Mouse (Mus musculus) forebrain, embryonic 15.5 days (tissue): ENCODE data around the gene Sept9. TPM values are rescaled to one million over a fixed set of nuclear protein-coding genes. Genes with fewer than 3 reads are reported as not detected.

Experiments
- ATAC-seq: fragments of 200-750 bp; cut with Nextera tagmentation; replicated peaks from 2 replicates; pipeline ENCODE4 v1.8.0; 2017; ENCODE audit warnings: mild to moderate bottlenecking, moderate TSS enrichment, moderate library complexity
- H3K27ac ChIP-seq: fragments of 300-500 bp; sonication (generic); replicated peaks from 2 replicates; pipeline ENCODE4 v1.5.1; 2015; ENCODE audit warnings: mild to moderate bottlenecking, inconsistent platforms
- H3K27me3 ChIP-seq: fragments of 300-500 bp; sonication (generic); 2 replicates; pipeline ENCODE4 v1.6.1; 2015; ENCODE audit warnings: inconsistent platforms
- H3K36me3 ChIP-seq: fragments of 300-500 bp; sonication (generic); 2 replicates; pipeline ENCODE4 v1.6.1; 2015; ENCODE audit warnings: mild to moderate bottlenecking, inconsistent platforms
- H3K4me1 ChIP-seq: fragments of 300-500 bp; sonication (generic); 2 replicates; pipeline ENCODE4 v1.6.1; 2015; ENCODE audit warnings: inconsistent platforms
- H3K4me2 ChIP-seq: fragments of 300-500 bp; sonication (generic); replicated peaks from 2 replicates; pipeline ENCODE4 v1.6.1; 2015; ENCODE audit warnings: mild to moderate bottlenecking, inconsistent platforms
- H3K4me3 ChIP-seq: fragments of 300-500 bp; sonication (generic); 2 replicates; pipeline ENCODE4 v1.5.1; 2015; ENCODE audit warnings: mild to moderate bottlenecking, inconsistent platforms
- H3K9ac ChIP-seq: fragments of 300-500 bp; sonication (generic); replicated peaks from 2 replicates; pipeline ENCODE4 v1.6.1; 2015; ENCODE audit warnings: mild to moderate bottlenecking, inconsistent platforms
- H3K9me3 ChIP-seq: fragments of 300-500 bp; sonication (generic); 2 replicates; pipeline ENCODE4 v1.6.1; 2016; ENCODE audit warnings: inconsistent platforms
- WGBS: fragments of 180-500 bp; shearing (Covaris S2); methylation state at CpG from one replicate; pipeline ENCODE4 v1.1.7; 2015; ENCODE audit warnings: mixed read lengths; 5-methylcytosine and 5-hydroxymethylcytosine counted together
- polyA plus RNA-seq: library from polyadenylated mRNA; unstranded; fragments of >200 nt; fragmentation: Nextera tagmentation; extraction: Ambion mirVana; gene quantifications from 2 replicates; pipeline ENCODE4 v1.2.1, GENCODE M21; 2015

Gene Sept9
- polyA plus RNA-seq, 1 experiment from 2014 or later, result 126 TPM

DNA sequence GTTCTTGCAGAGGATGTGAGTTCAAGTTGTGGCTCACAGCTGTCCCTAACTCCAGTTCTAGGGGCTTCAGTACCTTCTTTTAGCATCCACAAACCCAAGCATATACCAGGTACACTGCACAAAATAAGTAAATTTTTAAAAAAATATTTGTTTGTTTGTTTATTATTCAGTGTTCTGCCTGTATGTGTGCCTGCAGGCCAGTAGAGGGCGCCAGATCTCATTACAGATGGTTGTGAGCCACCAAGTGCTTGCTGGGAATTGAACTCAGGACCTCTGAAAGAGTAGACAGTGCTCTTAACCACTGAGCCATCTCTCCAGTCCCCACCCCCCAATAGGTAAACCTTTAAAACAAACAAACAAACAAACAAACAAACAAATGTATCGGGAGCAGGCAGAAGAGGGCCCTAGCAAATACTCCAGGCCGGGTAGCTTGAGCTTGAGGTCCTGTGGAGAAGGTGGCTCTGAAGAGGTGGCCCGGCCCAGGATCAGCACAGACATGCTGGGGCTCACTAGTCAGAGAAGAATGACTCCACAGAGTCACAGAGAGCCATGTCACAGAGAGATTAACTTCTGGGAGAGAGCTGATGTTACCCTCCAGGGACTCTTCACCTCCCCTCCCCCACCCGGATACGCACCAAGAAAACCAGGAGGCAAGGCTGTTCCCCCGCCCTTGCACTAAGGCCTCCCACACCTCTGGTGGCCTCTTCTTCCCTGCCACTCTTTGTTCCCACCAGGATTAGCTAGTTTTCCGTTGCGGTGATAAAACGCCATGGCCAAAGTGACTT, 202.3 kb downstream of the Sept9 start:
- Histone ChIP-seq H3K4me1 (peaks cover 5% of the 10 kb centered on the region), H3K36me3 (no peaks in the 10 kb centered on the region), H3K9ac (no peak overlapping the region), H3K9me3 (no peaks in the 10 kb centered on the region), H3K27ac (no peak overlapping the region), H3K27me3 (no peaks in the 10 kb centered on the region), H3K4me2 (no peak overlapping the region), H3K4me3 (no peak overlapping the region)
- 92% methylated on average over 10 of the region's 10 CpGs for WGBS
- no peak for ATAC-seq

DNA sequence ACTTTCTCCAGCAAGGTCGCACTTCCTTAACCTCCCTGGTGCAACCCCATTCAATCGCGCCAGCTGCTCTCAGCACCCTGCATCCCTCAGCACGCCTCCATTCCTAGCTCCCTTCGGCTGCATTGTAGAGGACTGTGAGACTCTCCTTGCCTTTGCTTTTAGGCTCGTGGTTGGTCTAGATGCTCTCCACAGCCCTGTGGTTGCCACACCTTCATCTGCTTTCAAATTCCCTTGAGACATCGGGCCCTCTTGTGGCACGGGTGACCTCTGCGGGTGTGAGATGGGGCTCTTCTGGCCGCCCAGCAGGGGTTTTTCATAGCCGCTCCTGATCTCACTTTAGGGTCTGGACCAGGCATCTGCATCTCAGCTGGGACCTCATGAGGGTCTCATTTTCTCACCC, 203.1 kb downstream of the Sept9 start:
- H3K27me3 ChIP-seq, result no peaks in the 10 kb centered on the region
- no peak for ATAC-seq
- peaks cover 12% of the 10 kb centered on the region for H3K4me1 ChIP-seq
- no peaks in the 10 kb centered on the region for H3K36me3 ChIP-seq
- WGBS, result 88% methylated on average over 11 of the region's 11 CpGs
- no peak overlapping the region for H3K9ac ChIP-seq
- H3K9me3 ChIP-seq, result no peaks in the 10 kb centered on the region
- H3K27ac ChIP-seq, result no peak overlapping the region
- no peak overlapping the region for H3K4me2 ChIP-seq
- H3K4me3 ChIP-seq, result no peak overlapping the region

DNA sequence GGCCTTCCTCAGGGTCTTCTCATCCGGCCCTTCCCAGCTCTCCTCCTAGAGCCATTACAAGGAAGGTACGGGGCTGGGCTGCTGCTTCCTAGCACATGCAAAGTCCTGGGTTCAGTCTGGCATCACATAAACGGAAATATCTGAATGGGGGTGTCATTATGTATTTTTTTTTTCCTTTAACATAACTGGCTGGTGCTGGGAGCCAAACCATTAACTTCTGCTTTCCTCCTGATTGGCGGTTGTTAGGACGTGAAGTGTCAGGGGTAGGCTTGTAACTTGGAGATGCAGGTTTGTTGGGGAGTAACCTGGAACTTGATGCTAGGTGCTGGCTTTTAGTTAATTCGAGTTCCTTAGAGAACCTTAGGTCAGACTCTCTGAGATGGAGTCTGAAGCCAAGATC, 203.6 kb downstream of the Sept9 start:
- Histone ChIP-seq H3K4me2 (no peak overlapping the region), H3K36me3 (no peaks in the 10 kb centered on the region), H3K27me3 (no peaks in the 10 kb centered on the region), H3K4me3 (no peak overlapping the region), H3K4me1 (peaks cover 18% of the 10 kb centered on the region), H3K9ac (no peak overlapping the region), H3K27ac (no peak overlapping the region), H3K9me3 (no peaks in the 10 kb centered on the region)
- 87% methylated on average over 6 of the region's 6 CpGs for WGBS
- ATAC-seq, result no peak

DNA sequence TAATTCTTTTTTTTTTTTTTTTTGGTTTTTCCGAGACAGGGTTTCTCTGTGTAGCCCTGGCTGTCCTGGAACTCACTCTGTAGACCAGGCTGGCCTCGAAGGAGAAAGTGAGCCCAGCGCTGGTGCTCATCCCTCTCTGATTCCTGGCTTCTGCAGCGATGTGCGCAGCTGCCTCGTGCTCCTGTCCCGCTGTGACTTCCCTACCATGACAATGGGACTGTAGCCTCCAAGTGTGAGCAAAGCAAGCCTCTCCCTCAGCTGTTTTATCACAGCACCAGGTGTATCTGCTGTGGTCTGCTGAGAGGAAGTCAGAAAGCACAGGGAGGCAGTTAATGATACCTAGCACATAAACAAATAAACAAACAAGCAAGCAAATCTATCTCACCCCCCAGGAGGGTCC, 204.3 kb downstream of the Sept9 start:
- peaks cover 25% of the 10 kb centered on the region for H3K4me1 ChIP-seq
- no peaks in the 10 kb centered on the region for H3K36me3 ChIP-seq
- ATAC-seq, result no peak
- H3K9ac ChIP-seq, result no peak overlapping the region
- H3K9me3 ChIP-seq, result no peaks in the 10 kb centered on the region
- WGBS, result 40% methylated on average over 7 of the region's 7 CpGs
- no peaks in the 10 kb centered on the region for H3K27me3 ChIP-seq
- H3K4me3 ChIP-seq, result no peak overlapping the region
- no peak overlapping the region for H3K27ac ChIP-seq
- no peak overlapping the region for H3K4me2 ChIP-seq

DNA sequence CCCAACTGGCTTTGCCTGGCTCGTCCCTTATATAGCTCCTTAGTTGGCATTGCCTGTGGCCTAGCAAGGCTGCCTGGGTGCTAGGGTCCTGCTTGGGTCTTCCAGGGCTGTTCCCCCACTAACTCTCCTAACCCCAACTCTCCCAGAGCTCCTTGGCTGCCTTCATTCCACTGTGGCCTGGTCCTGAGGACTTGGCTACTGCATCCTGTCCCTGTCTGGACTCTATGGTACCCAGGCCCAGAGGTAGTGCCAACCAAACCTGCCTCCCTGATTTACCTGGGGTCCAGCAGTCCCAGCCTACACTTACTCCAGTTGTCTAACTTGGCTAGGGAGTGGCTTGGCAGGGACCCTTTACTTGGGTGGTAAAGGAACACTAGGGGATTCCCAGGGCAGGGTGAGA, 207.2 kb downstream of the Sept9 start:
- peak overlapping the region; percentile 62 for H3K4me2 ChIP-seq
- H3K9me3 ChIP-seq, result no peaks in the 10 kb centered on the region
- ATAC-seq, result no peak
- no peaks in the 10 kb centered on the region for H3K36me3 ChIP-seq
- H3K4me1 ChIP-seq, result peaks cover 42% of the 10 kb centered on the region
- 76% methylated on average over 1 of the region's 1 CpGs for WGBS
- no peaks in the 10 kb centered on the region for H3K27me3 ChIP-seq
- H3K9ac ChIP-seq, result no peak overlapping the region; the same call in 1 of the 2 replicates
- H3K27ac ChIP-seq, result peak overlapping the region; percentile 99
- H3K4me3 ChIP-seq, result no peak overlapping the region; the same call in 1 of the 2 replicates

DNA sequence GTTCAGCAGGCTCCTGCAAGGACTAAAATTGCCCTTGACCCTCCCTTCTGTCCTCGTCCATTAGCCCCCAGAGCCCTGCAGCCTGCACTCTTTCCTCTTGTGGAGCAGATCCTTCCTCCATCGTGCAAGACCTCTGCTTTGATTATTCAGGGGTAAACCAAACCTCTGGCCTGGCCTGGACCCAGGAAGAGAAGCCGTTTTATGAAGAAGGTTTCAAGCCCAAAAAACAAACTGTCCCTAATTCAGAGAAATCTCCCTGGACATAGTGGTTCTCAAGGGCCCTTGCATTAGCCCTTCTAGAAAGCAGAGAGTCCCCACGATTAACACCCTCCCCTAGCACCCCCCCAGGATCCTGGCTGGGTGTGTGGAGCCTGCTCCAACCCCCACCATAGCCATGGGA, 207.7 kb downstream of the Sept9 start:
- 9% methylated on average over 4 of the region's 4 CpGs for WGBS
- Histone ChIP-seq H3K27ac (peak overlapping the region; percentile 99), H3K4me1 (peaks cover 42% of the 10 kb centered on the region), H3K9me3 (no peaks in the 10 kb centered on the region), H3K27me3 (no peaks in the 10 kb centered on the region), H3K36me3 (no peaks in the 10 kb centered on the region), H3K4me3 (peak overlapping the region; percentile 42), H3K9ac (peak overlapping the region; percentile 57), H3K4me2 (peak overlapping the region; percentile 62)
- no peak for ATAC-seq

DNA sequence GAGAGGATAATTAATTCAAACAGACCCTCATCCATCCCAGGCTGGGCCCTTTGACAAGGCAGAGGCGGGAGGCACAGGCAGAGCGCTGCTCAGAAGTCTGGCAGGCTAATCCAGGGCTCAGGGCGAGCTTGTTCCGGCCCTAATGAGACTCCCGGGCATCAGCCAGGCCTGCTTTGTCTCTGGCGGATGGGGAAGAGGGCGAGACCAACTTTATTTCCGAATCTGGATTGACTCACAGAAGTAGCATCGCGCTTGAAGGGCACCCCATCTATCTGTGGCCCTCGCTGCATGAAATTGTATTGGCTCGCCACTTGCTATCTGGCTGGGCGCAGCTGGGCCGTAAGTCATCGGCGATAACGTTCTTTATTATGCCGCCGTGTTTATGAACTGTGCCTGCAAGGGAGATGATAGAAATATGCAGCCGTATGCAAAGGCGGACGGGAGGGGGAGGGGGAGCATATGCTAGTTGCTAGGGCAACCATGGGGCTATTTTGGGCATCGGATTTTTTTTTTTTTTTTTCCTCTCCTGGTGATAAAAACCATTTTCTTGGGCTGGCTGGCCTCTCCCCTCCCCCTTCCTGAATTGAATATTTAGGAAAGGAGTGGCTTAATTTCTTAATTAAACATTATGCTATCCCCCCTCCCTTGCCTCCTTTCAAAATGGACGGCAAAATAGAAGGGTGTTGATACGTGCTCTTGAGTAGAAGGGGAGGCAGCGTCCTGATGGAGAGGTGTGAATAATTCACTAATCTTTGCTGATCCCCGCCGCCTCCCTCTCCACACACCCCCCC, 208.4 kb downstream of the Sept9 start:
- peak; percentile 77 for ATAC-seq
- Histone ChIP-seq H3K9me3 (no peaks in the 10 kb centered on the region), H3K4me3 (peak overlapping the region; percentile 42), H3K9ac (peak overlapping the region; percentile 57), H3K36me3 (no peaks in the 10 kb centered on the region), H3K27me3 (no peaks in the 10 kb centered on the region), H3K4me1 (peaks cover 42% of the 10 kb centered on the region), H3K4me2 (peak overlapping the region; percentile 62), H3K27ac (peak overlapping the region; percentile 99)
- under 1% methylated on average over 28 of the region's 28 CpGs for WGBS

DNA sequence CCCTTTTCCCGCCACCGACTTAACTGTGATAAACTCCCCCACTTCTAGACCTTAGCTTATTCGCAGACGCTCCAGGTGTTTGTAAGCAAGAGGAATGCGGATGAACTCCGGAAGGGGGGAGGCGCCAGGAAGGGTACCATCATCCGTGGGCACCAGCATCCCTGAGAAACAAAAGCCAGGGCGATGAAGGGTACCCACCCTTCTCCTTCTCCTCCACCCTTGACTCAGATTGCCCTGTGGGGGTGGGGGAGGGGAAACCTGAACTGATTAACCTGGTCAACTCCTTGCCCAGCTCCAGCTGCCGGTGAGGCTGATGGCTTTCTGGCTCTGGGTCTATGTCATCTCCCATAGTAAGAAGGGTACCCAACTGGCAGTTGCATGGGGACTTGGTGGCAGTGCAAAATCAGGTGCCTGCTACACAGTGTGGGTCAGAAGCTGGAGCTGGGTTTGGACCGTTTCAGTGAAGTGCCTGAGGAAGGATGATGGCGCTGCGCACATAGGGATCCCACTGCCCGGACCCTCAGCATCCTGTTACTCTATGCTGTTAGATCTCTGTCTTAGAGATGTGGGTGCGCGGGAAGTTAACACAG, 209.1 kb downstream of the Sept9 start:
- WGBS, result 6% methylated on average over 16 of the region's 16 CpGs
- Histone ChIP-seq H3K4me3 (peak overlapping the region; percentile 42), H3K9me3 (no peaks in the 10 kb centered on the region), H3K27ac (peak overlapping the region; percentile 99), H3K4me2 (peak overlapping the region; percentile 62), H3K36me3 (no peaks in the 10 kb centered on the region), H3K27me3 (no peaks in the 10 kb centered on the region), H3K4me1 (peaks cover 47% of the 10 kb centered on the region), H3K9ac (peak overlapping the region; percentile 22; the same call in 1 of the 2 replicates)
- ATAC-seq, result peak; percentile 44

DNA sequence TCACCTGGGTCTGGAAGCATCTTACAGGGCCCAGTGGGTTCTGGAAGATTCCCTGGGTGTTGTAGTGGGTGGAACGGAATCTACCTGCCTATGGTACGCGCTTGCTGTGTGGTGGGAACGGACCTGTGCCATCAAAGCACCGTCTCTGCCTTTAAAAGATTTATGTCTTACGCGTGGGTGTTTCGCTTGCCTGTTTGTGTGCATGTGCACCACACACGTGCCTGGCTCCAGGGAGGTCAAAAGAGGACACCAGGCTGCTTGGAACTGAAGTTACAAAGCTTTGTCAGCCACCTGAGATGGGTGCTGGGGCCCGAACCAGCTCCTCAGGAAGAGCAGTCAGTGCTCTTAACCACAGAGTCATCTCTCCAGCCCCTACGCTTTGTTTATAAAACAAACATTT, 209.9 kb downstream of the Sept9 start:
- H3K4me2 ChIP-seq, result 0 out of 2 replicates have a peak overlapping the region, but pooled peaks have one; percentile 0
- no peak overlapping the region for H3K9ac ChIP-seq
- no peaks in the 10 kb centered on the region for H3K36me3 ChIP-seq
- H3K9me3 ChIP-seq, result no peaks in the 10 kb centered on the region
- peaks cover 55% of the 10 kb centered on the region for H3K4me1 ChIP-seq
- WGBS, result 63% methylated on average over 11 of the region's 11 CpGs
- no peak overlapping the region for H3K4me3 ChIP-seq
- no peak for ATAC-seq
- H3K27me3 ChIP-seq, result peaks cover 4% of the 10 kb centered on the region; the same call in 1 of the 2 replicates
- H3K27ac ChIP-seq, result peak overlapping the region; percentile 99

DNA sequence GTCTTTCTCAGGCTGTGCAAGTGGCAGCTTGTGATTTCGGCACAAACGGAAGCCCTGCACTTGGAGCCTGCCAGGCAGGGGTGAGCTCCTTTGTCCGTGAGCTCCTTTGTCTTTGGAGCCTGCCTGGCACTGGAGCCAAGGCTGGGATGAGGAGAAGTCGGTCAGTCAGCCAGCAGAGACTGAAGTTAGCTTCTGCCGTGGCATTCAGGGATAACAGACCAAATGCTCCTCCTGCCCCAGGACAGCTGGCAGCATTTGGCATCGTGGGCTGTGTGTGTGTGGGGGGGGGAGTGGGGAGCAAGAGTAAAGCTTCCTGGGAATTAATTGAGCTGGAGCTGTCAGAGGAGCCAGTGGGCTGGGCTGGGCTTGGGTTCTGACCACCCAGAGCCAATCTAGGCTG, 210.6 kb downstream of the Sept9 start:
- Histone ChIP-seq H3K27me3 (peaks cover 5% of the 10 kb centered on the region; the same call in 1 of the 2 replicates), H3K9ac (peak overlapping the region; percentile 23), H3K27ac (peak overlapping the region; percentile 99), H3K4me3 (no peak overlapping the region), H3K9me3 (no peaks in the 10 kb centered on the region), H3K4me1 (peaks cover 62% of the 10 kb centered on the region), H3K36me3 (no peaks in the 10 kb centered on the region), H3K4me2 (peak overlapping the region; percentile 20; the same call in 1 of the 2 replicates)
- WGBS, result 0% methylated on average over 6 of the region's 6 CpGs
- peak; percentile 60 for ATAC-seq

DNA sequence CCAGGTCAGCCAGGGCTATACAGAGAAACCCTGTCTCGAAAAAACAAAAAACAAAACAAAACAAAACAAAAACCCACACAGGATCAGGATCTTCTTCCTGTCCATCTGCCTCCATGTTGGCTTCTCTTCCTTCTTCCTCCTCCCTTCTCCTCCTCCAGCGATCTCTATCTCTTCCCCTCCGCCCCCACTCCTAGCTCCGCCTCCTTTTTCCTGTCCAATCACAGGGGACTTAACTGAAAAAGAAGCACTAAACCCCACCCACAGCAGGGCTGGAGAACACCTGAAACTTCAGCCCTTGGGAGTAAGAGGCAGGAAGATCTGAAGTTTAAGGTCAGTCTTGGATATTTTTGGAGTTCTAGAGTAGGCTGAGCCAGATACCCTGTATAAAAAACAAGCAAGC, 212.2 kb downstream of the Sept9 start:
- no peak overlapping the region for H3K4me3 ChIP-seq
- no peaks in the 10 kb centered on the region for H3K36me3 ChIP-seq
- no peak overlapping the region for H3K27ac ChIP-seq
- H3K4me2 ChIP-seq, result no peak overlapping the region
- no peak overlapping the region for H3K9ac ChIP-seq
- 81% methylated on average over 4 of the region's 4 CpGs for WGBS
- no peaks in the 10 kb centered on the region for H3K9me3 ChIP-seq
- peaks cover 74% of the 10 kb centered on the region for H3K4me1 ChIP-seq
- ATAC-seq, result no peak
- H3K27me3 ChIP-seq, result peaks cover 5% of the 10 kb centered on the region; the same call in 1 of the 2 replicates
